Mouse (Mus musculus) heart, embryonic 10.5 days (tissue): ENCODE measurements around the gene Il2rb. TPM values are rescaled to one million over a fixed set of nuclear protein-coding genes. Genes with fewer than 3 reads are reported as not detected.
A peak's percentile ranks its signal among the peaks of the same experiment; 100 is the strongest.

Experiments
- DNase-seq: peaks from one replicate; pipeline ENCODE4 v3.0.0-alpha.2; 2017; ENCODE audit warnings: low spot score
- H3K27ac ChIP-seq: fragments of 300-500 bp; sonication (generic); 2 replicates; pipeline ENCODE4 v1.5.1; 2016; ENCODE audit warnings: mild to moderate bottlenecking
- H3K27me3 ChIP-seq: fragments of 300-500 bp; sonication (generic); 2 replicates; pipeline ENCODE4 v1.6.1; 2016; ENCODE audit warnings: mild to moderate bottlenecking; ENCODE audit not compliant: poor library complexity, insufficient read depth, severe bottlenecking
- H3K36me3 ChIP-seq: fragments of 300-500 bp; sonication (generic); 2 replicates; pipeline ENCODE4 v1.6.1; 2016; ENCODE audit warnings: mild to moderate bottlenecking, moderate library complexity
- H3K4me1 ChIP-seq: fragments of 300-500 bp; sonication (generic); 2 replicates; pipeline ENCODE4 v1.6.1; 2016; ENCODE audit warnings: mild to moderate bottlenecking
- H3K4me3 ChIP-seq: fragments of 300-500 bp; sonication (generic); 2 replicates; pipeline ENCODE4 v1.5.1; 2016; ENCODE audit warnings: mild to moderate bottlenecking, moderate library complexity
- H3K9me3 ChIP-seq: fragments of 300-500 bp; sonication (generic); 2 replicates; pipeline ENCODE4 v1.6.1; 2016; ENCODE audit warnings: mild to moderate bottlenecking, moderate library complexity
- WGBS: fragments of 180-500 bp; shearing (Covaris S2); methylation state at CpG from one replicate; pipeline ENCODE4 v1.1.7; 2016; 5-methylcytosine and 5-hydroxymethylcytosine counted together
- polyA plus RNA-seq: library from polyadenylated mRNA; unstranded; fragments of >200 nt; fragmentation: Nextera tagmentation; extraction: Ambion mirVana; gene quantifications from 2 replicates; pipeline ENCODE4 v1.2.1, GENCODE M21; 2016

Il2rb gene
- polyA plus RNA-seq, 1 experiment from 2014 or later: not detected

- H3K27ac ChIP-seq: peak overlapping the region; percentile 59; the same call in 1 of the 2 replicates
These were observed 24.4 kb downstream of the Il2rb start for GRCm38 (mm10) chr15:78470495-78471276.

GRCm38 (mm10) chr15:78468379-78468937, 26.6 kb downstream of the Il2rb start, which contains the start of gene Tmprss6:
Gene Tmprss6, minus strand, starts transcription at chr15:78468634.
- Histone ChIP-seq H3K9me3 (no peaks in the 10 kb centered on the region), H3K4me3 (no peak within 1 kb of the TSS), H3K4me1 (peaks cover 17% of the 10 kb centered on the region), H3K36me3 (no peaks in the 10 kb centered on the region), H3K27ac (no peak within 1 kb of the TSS; the same call in 1 of the 2 replicates), H3K27me3 (peaks cover 2% of the 10 kb centered on the region; the same call in 1 of the 2 replicates)
- DNase-seq: no peak
- WGBS: 76% methylated on average over 7 of the region's 7 CpGs

More at GRCm38 (mm10) chr15:78470495-78471276, 24.4 kb downstream of the Il2rb start:
- H3K4me3 ChIP-seq: no peak overlapping the region
- no peaks in the 10 kb centered on the region for H3K9me3 ChIP-seq
- WGBS: 68% methylated on average over 4 of the region's 4 CpGs
- DNase-seq: no peak
- peaks cover 20% of the 10 kb centered on the region for H3K4me1 ChIP-seq
- H3K36me3 ChIP-seq: no peaks in the 10 kb centered on the region
- H3K27me3 ChIP-seq: peaks cover 19% of the 10 kb centered on the region

GRCm38 (mm10) chr15:78467570-78467969, 27.5 kb downstream of the Il2rb start:
- no peaks in the 10 kb centered on the region for H3K9me3 ChIP-seq
- no peak overlapping the region for H3K27ac ChIP-seq
- no peak for DNase-seq
- no peaks in the 10 kb centered on the region; the same call in 1 of the 2 replicates for H3K27me3 ChIP-seq
- peaks cover 24% of the 10 kb centered on the region for H3K4me1 ChIP-seq
- H3K36me3 ChIP-seq: no peaks in the 10 kb centered on the region
- WGBS: 90% methylated on average over 7 of the region's 7 CpGs
- H3K4me3 ChIP-seq: no peak overlapping the region

GRCm38 (mm10) chr15:78466809-78467208, 28.3 kb downstream of the Il2rb start:
- WGBS: 32% methylated on average over 6 of the region's 6 CpGs
- DNase-seq: no peak
- peaks cover 4% of the 10 kb centered on the region for H3K27me3 ChIP-seq
- H3K36me3 ChIP-seq: no peaks in the 10 kb centered on the region
- H3K4me1 ChIP-seq: peaks cover 16% of the 10 kb centered on the region
- no peak overlapping the region for H3K4me3 ChIP-seq
- no peaks in the 10 kb centered on the region for H3K9me3 ChIP-seq
- no peak overlapping the region for H3K27ac ChIP-seq

- H3K4me3 ChIP-seq: no peak overlapping the region
- H3K36me3 ChIP-seq: no peaks in the 10 kb centered on the region
- H3K27me3 ChIP-seq: peaks cover 22% of the 10 kb centered on the region; the same call in 1 of the 2 replicates
- no peak overlapping the region for H3K27ac ChIP-seq
- peaks cover 7% of the 10 kb centered on the region; the same call in 1 of the 2 replicates for H3K4me1 ChIP-seq
- no peaks in the 10 kb centered on the region for H3K9me3 ChIP-seq
- DNase-seq: no peak
- 59% methylated on average over 2 of the region's 2 CpGs for WGBS
These were observed 32.1 kb downstream of the Il2rb start for GRCm38 (mm10) chr15:78462981-78463380.

- Histone ChIP-seq H3K27me3 (peaks cover 27% of the 10 kb centered on the region; the same call in 1 of the 2 replicates), H3K36me3 (no peaks in the 10 kb centered on the region), H3K27ac (no peak overlapping the region), H3K4me1 (peaks cover 14% of the 10 kb centered on the region; the same call in 1 of the 2 replicates), H3K4me3 (no peak overlapping the region), H3K9me3 (no peaks in the 10 kb centered on the region)
- WGBS: 79% methylated on average over 10 of the region's 10 CpGs
- DNase-seq: no peak
These were observed 37.9 kb downstream of the Il2rb start for GRCm38 (mm10) chr15:78457193-78457592.

- Histone ChIP-seq H3K27ac (no peak overlapping the region), H3K4me3 (no peak overlapping the region), H3K27me3 (peaks cover 19% of the 10 kb centered on the region; the same call in 1 of the 2 replicates), H3K4me1 (peaks cover 14% of the 10 kb centered on the region), H3K9me3 (no peaks in the 10 kb centered on the region), H3K36me3 (no peaks in the 10 kb centered on the region)
- 59% methylated on average over 7 of the region's 7 CpGs for WGBS
- DNase-seq: no peak
These were observed 39.0 kb downstream of the Il2rb start for GRCm38 (mm10) chr15:78456051-78456450.

GRCm38 (mm10) chr15:78455168-78455567, 39.9 kb downstream of the Il2rb start:
- no peaks in the 10 kb centered on the region for H3K36me3 ChIP-seq
- H3K4me1 ChIP-seq: peaks cover 18% of the 10 kb centered on the region
- H3K27ac ChIP-seq: 0 out of 2 replicates have a peak overlapping the region, but pooled peaks have one; percentile 12
- H3K9me3 ChIP-seq: no peaks in the 10 kb centered on the region
- DNase-seq: no peak
- H3K27me3 ChIP-seq: peaks cover 10% of the 10 kb centered on the region; the same call in 1 of the 2 replicates
- no peak overlapping the region for H3K4me3 ChIP-seq
- WGBS: 65% methylated on average over 4 of the region's 4 CpGs

GRCm38 (mm10) chr15:78452929-78453328, 42.1 kb downstream of the Il2rb start:
- H3K4me1 ChIP-seq: peaks cover 39% of the 10 kb centered on the region
- H3K9me3 ChIP-seq: no peaks in the 10 kb centered on the region
- WGBS: 74% methylated on average over 3 of the region's 3 CpGs
- H3K27ac ChIP-seq: no peak overlapping the region
- no peak overlapping the region for H3K4me3 ChIP-seq
- DNase-seq: no peak
- peaks cover 5% of the 10 kb centered on the region; the same call in 1 of the 2 replicates for H3K27me3 ChIP-seq
- no peaks in the 10 kb centered on the region for H3K36me3 ChIP-seq

- Histone ChIP-seq H3K4me3 (no peak overlapping the region), H3K9me3 (no peaks in the 10 kb centered on the region), H3K27ac (peak overlapping the region; percentile 89; the same call in 1 of the 2 replicates), H3K4me1 (peaks cover 42% of the 10 kb centered on the region), H3K36me3 (no peaks in the 10 kb centered on the region), H3K27me3 (no peaks in the 10 kb centered on the region)
- no peak for DNase-seq
- whole genome bisulfite sequencing: 79% methylated on average over 2 of the region's 2 CpGs
These were observed 43.9 kb downstream of the Il2rb start for GRCm38 (mm10) chr15:78451201-78451600.

- peak overlapping the region; percentile 89 for H3K27ac ChIP-seq
- 85% methylated on average over 6 of the region's 6 CpGs for WGBS
- H3K9me3 ChIP-seq: no peaks in the 10 kb centered on the region
- H3K4me1 ChIP-seq: peaks cover 36% of the 10 kb centered on the region
- H3K27me3 ChIP-seq: peaks cover 6% of the 10 kb centered on the region; the same call in 1 of the 2 replicates
- no peak overlapping the region for H3K4me3 ChIP-seq
- DNase-seq: no peak
- H3K36me3 ChIP-seq: no peaks in the 10 kb centered on the region
These were observed 44.7 kb downstream of the Il2rb start for GRCm38 (mm10) chr15:78450419-78450768.

GRCm38 (mm10) chr15:78449694-78450418, 45.2 kb downstream of the Il2rb start:
- H3K27ac ChIP-seq: peak overlapping the region; percentile 89
- peak; percentile 86 for DNase-seq
- H3K27me3 ChIP-seq: peaks cover 6% of the 10 kb centered on the region; the same call in 1 of the 2 replicates
- H3K36me3 ChIP-seq: no peaks in the 10 kb centered on the region
- H3K4me1 ChIP-seq: peaks cover 31% of the 10 kb centered on the region
- WGBS: 23% methylated on average over 7 of the region's 7 CpGs
- no peak overlapping the region for H3K4me3 ChIP-seq
- H3K9me3 ChIP-seq: no peaks in the 10 kb centered on the region
